Mouse (Mus musculus) lung, postnatal 4 days (tissue): ENCODE data around the gene Slc5a10.

Experiments used
- DNase-seq, 2 experiments: peaks; one replicate each; pipeline ENCODE4 v3.0.0; 2021

Slc5a10 gene

DNA sequence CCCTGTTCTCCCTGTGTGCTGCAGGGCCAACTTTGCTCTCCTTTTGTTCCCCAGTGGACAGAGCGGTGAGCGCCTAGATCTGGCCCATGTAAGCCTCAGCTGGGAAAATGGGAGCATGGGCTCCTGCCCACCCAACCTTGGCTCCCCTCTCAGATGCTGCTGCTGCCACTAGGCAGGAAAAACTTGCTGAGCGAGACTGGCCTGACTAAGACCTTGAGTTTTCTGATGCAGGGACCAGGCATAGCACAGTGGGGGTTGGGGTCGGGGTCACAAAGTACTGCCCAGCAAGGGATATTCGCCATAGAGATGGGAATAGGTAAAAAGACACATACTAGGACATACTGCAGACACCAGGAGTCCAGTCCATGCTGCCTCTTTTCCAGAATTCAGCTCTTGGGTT, 53.4 kb downstream of the Slc5a10 start:
- no peak for DNase-seq

DNA sequence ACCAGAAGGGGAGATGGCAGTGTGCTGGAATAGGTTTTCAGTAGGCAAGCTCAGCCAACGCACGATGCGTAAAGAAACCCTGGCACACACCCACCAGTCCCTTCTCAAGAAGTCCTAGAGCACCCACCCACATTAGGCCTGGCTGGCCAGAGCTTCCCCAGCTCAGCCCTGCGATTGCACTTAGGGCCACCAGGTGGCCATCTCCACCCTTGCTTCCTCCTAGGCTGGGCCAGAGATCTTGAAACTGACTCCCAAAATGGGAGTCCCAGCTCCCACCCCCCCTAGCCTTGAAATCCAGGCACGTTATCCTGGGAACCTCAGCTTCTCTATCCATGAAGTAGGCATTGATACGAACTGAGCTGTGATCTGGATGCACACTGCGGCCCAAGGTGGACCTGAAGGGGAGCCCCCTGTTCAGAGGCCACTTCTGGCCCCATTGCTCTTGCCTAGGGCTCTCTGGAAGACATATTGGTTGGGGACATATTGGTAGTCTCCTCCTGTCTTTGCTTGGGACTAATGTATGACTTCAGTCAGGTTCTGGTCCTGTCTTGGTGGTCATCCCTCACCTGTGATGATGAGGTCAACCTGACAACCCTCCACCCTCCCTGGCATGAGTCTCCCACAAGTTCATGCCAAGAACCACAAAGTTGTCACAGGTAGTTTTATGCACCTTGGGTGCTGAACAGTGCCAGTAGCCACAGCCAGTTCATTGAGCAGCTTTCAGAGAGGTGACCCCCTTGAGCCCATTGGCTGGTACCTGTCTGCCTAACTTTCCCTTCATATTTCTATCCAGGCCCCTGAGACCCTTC, 54.4 kb downstream of the Slc5a10 start:
- peak; percentile 64 to 70 for DNase-seq

DNA sequence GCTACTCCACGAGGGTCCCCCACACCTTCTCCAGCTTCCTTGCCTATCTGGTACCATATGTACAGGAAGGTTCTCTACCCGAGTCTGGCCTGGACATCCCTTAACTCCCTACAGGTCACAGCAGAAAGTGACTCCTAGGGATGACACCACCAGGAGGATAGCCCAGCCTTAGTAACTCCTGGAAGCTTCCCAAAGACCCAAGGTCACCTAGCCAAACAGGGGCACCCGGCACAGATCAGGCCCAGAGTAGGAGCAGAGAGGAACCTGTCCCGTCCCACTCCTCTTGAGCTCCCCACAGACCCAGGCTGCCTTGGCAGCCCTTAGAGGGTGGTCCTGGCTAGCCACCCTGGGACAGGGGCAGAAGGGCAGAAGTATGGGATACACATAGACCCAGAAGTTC, 55.2 kb downstream of the Slc5a10 start:
- DNase-seq = peak in 1 of 2 experiments; percentile 14

DNA sequence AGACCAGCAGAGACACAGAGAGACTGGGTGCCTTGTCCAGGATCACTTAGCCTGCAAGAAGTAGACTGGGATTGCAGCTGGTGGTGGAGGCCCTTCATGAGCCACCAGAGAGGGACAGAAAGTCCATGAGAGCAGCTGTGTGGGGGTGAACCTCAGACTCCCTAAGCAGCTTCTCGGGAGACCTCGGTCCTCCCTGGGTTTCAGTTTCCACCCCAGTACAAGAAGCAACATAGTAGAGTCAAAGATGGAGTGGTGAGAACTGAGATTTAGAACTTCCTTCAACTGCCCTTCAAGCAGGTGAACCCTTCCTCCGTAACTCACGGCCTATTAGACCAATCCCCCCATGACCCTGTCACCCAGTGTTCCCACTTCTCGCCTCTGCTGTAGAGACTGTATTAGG, 58.4 kb downstream of the Slc5a10 start:
- no peak for DNase-seq

DNA sequence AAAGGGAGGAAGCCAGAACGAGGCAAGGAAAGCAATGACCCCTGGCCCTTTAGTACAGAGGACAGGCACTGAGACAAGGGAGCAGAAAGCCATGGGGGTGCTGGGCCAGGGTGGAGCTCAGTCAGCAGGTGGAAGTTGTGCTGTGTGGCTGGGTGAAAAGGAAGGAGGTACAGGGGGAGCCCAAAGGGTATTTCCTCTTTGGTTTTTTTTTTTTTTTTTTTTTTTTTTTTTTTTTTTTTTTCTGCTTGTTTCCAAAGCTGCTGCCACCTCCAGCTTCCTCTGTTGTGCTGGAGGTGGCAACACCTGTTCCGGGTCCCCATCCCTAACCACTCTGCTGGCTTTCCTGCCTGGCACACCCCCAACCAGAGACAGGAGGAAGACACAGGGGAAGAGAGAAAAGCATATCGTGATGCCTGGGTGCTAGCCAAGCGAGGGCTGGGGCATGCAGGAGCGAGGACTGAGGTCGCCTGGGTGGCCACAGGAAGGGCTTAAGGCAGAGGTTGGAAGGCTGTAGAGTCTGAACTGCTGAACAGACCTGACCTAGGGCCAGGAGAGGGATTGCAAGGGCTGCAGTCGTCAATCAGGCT, 59.7 kb downstream of the Slc5a10 start:
- DNase-seq = no peak

DNA sequence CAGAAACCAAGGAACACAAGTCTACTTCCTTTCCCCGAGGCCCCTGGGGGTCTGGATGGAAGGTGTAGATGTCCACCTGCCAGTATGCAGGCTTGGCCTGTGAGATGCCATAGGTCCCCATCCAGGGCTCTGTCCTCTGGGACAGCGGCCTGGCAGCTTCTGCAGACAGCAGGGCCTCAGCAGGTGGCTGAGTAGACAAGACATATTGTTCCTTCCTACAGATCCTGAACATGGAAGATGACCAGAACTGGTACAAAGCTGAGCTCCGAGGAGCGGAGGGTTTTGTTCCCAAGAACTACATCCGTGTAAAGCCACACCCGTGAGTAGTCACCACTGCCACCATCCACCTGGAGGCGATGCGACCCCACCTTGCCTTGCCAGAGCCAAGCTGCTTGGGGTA, 60.6 kb downstream of the Slc5a10 start:
- no peak for DNase-seq

DNA sequence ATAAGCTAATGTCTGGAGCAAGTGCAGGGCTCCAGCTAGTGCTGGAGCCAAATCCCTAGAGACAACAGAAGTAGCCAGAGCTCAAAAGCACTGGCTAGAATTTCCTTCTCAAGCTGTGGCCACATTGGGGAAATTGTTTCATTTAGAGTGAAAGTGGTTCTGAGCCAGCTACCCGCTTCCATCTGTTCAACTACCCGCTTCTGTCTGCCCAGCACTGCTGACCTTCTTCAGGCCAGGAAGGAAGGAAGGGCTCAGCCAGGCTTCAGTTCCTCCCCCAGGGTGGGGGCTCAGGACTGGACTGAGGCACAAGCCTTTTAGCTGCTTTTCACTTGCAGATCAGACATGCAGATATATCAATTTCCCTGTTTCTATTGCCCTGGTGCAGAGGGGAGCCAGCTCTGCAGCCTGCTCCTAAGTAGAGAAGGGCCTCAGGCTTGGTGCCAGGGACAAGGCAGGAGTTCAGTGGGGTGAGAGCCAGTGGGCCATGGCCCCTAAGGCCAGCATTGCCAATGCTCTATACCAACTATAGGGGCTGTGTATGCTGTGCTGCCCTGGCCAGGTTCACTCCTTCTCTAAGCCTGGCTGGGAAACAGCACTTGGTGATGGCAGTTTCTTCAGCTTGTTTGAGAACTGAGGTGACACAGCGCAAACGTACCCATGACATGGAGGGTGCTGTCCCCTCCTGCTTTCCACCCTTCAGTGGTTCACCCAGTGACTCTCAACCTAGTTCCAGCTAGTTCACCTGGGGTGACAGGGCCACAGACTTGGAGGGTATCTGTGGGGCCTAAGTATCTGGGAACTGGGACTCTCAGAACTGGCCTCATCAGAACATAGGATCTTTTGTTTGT, 61.4 kb downstream of the Slc5a10 start:
- DNase-seq = peak; percentile 42 to 49

DNA sequence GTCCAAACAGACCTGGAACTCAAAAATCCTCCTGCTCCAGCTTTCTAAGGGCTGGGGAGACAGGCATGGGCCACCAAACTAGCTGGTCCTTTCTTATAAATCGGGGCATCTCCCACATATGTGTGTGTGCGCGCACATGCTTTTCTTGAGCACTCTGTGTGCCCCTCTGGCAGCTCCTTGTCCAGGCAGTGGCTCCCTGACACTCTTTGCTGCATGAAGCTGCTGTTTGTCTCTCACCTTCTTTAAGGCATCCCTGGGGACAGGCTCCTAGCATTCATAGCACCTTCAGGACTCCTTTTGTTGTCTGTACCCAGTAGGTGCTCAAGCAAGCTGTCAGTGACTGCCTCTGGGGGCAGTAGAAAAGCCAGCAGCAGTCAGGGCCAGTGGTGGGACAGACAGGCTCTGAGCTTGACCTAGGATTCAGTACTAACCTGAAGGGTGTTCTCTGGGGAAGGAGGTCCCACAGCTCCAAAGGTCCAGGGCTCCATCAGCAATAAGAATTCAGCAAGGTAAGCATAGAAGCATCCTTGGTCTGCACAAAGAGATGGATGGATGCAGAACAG, 62.2 kb downstream of the Slc5a10 start:
- no peak for DNase-seq

DNA sequence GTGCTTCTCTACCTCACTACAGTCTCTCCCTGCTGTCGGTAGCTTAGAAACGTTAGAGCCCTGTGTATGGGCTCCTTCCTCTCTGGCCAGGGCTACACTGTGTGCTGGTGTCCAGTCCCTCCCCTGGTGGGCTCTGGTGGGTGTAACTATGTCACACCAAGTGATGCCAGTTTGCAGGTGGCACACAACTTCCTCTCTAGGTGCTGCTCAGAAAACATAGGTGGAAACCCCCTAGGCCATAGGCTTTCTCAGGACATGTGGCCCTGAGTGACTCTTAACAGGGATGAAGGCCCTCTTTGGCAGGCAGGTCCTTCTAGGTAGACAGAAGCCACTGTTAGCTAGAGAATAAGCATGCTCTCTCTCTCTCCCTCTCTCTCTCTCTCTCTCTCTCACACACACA, 63.2 kb downstream of the Slc5a10 start:
- no peak for DNase-seq

DNA sequence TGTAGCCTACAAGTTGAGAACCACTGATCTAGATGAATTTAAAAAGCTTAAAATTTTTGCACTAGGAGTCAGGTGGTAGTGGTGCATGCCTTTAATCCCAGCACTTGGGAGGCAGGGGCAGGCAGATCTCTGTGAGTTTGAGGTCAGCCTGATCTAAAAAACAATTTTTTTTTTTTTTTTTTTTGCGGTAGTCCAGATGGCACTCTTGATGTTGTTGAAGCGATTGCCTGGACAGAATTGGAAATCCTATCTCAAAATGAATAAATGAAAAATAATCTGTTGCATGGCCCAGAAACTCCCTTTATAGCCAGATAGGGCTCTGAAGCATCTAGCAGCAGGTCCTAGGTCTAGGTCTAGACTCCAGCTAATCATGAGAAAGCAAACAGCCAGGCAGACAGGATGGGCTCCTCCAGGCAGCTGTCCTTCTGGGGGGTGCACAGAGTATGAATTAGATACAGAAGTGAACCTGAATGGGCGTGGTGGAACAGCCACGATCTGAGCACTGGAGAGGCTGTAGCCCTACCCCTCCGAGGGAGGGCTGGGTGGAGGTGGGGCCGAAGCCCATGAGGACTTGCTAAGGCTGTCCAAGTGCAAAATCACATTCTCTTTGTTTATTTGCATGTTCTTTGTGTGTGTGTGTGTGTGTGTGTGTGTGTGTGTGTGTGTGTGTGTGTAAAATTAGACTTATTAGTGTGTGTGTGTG, 64.3 kb downstream of the Slc5a10 start:
- DNase-seq = no peak

DNA sequence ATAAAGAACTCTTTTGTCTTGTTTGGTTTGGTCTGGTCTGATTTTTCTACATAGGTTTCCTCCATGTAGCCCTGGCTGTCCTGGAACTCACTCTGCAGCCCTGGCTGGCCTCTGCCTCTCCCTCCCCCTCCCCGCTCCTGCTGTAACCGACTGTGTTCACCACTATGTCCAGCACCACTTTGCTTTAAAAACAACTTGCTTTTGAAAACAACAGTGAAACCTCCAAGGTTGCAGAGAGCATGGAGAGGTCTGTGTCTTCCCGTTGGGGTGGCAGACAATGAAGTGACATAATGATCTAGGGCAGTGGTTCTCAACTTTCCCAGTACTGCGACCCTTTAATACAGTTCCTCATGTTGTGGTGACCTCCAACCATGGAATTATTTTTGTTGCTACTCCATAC, 65.0 kb downstream of the Slc5a10 start:
- no peak for DNase-seq

DNA sequence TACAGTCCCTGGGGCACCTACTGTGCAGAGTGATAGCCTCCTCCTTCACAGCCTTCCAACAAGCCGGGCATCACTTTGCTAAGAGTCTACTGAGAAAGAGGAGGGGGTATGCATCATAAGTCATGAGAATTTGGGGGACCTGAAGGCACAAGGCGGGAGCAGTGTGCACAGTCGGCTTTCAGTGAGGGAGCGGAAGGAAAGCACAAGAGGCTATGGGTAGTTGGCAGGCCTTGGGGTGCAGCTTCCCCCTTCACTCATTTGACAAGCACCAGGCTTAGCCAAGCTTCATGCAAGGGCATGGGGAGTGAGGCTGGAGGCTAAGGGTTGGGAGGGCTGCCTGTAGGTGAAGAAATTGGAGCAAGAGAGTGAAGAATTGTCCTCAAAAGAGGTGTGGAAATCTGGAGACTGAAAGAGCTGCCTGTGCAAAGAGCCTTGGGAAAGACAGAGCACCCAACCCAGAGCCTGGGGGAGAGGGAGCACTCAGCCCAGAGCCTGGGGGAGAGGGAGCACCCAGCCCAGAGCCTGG, 65.8 kb downstream of the Slc5a10 start:
- DNase-seq = no peak

DNA sequence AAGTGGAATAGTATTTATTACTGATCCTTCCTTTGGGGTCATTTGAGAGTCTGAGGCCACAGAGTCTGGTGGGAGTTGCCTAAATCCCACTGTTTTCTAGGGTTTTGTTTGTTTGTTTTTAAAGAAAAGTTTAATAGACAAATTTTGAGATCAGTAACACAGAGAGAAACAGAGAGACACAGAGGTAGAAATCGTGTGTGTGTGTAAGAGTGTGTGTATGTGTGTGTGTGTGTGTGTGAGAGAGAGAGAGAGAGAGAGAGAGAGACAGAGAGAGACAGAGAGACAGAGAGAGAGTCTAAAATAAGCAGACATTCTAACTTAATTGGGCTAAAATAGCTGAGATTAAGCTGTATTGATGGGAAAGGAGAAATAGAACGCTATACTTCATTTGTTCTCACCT, 67.1 kb downstream of the Slc5a10 start:
- DNase-seq = no peak

DNA sequence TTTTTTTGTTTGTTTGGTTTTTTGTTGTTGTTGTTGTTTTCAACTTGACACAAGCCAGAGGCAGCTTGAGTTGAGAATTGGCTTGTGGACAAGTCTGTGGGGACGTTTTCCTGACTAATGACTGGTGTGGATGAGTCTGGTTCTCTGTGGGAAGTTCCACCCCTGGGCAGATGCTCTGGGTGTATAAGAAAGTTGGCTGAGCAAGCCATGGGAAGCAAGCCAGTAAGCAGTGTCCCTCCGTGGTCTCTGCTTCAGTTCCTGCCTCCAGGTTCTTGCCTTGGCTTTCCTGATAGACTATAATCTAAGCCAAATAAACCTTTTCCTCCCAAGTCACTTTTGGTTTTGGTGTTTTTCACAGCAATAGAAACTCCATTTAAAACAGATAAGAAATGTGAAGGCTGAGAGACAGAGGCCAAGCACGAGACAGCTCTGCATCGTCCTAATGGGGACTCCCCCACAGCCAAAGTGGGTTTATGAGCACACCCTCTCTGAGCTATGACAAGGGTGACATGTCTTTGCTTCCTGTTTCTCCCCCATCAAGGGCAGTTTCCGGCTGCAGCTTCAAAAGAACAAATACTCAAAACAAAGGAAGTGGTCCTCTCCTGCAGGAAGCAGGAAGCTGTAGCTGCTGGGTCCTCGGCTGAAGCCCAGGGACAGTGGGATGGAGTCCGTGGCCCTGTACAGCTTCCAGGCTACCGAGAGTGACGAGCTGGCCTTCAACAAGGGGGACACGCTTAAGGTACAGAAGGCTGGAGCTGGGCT, 67.8 kb downstream of the Slc5a10 start, which contains the start of gene Grap:
TSS of gene Grap (plus strand) at position 580 of the 762 bp plus-strand sequence.
- DNase-seq = peak; percentile 65 to 71

DNA sequence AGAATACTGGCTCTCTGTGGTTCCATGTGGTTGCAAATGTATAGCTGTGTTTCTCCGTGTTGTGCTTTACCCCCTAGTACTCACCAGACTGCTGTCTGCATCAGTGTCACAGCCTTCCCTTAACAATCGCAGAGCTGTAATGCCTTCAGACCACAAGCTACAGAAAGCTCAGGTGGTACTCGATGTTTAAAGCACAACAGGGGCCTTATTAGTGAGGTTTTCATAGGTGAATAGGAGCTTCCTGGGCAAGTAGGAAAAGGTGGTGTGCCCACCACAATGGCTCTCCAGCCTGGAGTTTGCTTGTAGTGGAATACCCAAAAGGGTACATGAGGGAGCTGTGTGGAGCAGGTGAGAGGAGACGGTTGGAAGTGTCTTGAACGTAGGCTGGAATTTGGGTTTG, 68.4 kb downstream of the Slc5a10 start:
- DNase-seq = no peak

DNA sequence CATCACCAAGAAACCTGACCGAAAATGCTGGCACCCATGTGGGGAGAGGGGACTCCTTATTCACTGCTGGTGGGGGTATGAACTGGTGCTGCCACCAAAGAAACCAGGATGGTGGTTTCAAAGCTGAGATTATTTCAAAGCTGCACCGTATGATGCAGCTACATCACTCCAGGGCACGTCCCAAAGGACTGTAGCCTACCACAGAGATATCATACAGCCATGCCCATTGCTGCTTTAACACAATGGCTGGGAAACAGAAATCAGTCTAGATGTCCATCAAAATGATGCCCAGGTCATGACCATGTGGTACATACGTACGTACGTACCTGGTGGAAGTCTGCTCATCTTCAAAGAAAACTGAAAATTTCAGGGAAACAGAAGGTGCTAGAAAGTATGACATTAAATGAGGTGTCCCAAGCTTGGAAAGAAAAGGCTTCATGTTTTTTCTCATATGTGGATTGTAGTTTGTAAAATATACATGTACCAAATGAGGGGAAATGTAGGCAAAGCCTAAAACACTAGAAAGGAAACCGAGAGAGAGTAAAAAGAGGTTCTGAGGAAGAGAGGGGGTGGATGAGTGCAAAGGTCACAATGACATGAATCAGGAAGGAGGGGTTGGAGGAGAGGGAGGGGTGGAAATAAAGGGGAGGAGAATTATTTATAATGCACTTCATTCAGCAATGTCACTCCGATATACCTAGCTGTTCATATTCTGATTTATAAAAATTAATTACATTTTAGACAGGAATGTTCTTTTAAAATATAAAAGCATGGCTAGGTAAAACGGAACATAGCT, 70.0 kb downstream of the Slc5a10 start:
- DNase-seq = no peak

DNA sequence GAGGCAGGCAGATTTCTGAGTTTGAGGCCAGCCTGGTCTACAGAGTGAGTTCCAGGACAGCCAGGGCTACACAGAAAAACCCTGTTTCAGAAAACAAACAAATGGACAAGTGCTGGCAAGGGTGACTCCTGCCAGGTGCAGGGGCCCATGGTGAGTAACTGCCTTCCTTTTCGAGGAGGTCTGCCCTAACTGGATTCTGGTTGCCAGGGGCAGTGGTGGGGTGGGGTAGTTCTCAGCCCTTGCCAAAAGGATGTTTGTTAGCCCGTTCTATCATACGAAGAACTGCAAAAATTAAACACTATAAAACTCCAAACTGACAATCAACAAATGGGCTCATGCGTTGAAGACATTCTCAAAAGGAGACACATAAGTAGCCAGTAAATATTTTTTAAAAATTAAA, 71.0 kb downstream of the Slc5a10 start:
- no peak for DNase-seq

DNA sequence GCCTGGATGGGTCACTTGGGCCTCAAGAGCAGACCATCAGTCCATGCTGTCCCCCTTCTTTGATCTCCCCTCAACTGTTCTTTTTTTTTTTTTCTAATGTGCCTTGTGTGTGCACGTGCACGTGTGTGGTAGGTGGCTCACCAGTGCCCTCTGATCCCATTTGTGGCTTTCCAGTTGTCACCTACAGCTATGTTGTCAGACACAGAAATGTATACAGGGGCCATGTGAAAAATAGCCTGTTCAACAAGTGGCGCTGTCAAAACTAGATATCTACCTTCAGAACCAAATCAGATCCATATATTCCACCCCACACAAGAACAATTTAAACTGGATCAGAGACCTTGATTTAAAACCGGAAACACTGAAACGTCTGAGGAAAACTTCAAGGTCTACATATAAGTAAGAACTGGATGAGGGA, 71.5 kb downstream of the Slc5a10 start:
- DNase-seq = no peak

DNA sequence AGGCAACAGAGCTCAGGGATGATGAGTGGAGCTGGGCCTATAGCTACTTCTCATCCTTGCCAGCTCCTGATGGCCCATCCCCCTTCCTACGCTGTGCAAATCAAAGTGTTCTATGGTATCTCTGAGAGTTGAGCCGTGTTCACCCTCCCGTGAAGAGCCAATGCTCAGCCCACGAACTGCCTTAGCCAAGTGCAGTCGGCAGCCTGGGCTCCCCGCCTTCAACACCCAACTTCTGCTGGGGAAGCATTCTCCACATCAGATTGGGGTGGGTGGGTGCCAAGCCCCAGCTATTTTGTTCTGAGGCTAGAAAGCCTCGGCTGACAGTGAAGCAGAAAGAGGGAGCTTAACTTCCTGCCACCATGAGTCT, 71.9 kb downstream of the Slc5a10 start:
- no peak for DNase-seq

DNA sequence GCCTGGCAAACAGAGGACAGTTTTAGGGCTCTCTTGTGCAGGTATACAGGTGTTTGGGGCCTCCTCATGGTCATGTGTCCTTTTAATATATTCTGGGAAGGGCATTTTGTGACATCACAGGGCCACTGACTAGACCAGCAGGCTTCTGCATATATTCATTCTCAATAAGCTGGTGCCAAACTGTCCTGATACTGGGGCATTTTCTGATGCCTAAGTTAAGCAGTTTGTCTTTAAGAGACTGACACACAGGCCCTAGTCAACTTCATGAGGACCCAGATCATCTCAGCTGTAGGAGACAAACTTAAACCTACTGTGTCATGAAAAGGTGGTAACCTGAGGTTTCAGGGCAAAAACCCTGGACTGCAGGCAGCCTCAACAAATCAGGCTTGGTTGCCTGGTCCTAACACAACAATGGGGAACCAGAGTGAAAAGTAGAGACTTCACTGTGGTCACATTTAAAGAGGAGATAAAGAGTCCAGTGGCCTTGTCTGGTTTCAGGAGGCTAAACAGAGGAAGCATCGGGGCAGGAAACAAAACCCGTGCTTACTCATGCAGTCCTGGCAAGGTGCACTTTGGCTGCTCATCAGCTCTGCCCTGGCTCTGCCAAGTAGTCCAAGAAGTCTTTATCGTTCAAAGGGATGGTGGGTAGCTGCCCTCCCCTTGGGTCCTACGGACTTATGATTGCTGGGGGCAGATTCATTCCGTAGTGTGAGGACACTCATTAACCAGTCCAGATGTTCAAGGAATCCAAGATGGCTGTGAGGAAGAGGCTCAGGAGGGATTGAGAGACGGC, 72.5 kb downstream of the Slc5a10 start:
- DNase-seq = no peak
